Mouse (Mus musculus) skeletal muscle tissue, adult 2 months (tissue): Measurements from ENCODE around the gene H3f3a.

Source experiments
- DNase-seq: peaks from one replicate; pipeline ENCODE4 v3.0.0-alpha.2; 2012; ENCODE audit warnings: low read depth, low spot score

H3f3a gene

DNA sequence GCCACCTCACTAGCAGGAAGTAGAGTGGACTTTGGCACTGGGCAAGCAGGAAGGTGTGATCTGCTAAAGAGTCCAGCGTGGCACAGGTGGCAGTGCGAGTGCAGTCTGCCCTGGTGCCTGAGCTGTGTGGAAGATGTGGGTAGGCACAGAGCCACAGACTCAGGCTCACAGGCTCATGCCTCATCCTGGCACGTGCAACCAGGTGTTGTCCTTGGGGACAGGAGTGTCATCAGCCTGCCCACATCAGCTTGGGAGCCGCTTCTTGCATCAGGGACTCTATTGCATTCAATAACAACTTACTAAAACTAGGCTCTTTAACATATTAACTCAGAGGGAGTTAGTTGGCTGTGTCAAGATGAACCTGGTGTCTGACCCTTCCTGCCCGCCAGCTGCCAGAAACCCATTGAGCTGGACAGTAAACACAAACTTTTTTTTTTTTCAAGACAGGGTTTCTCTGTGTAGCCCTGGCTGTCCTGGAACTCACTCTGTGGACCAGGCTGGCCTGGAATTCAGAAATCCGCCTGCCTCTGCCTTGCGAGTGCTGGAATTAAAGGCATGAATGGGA is 55.7 kb downstream of the H3f3a start:
- DNase-seq: no peak

- no peak for DNase-seq
Measured at GRCm38 (mm10) chr1:180757252-180757955, 56.3 kb downstream of the H3f3a start.

- no peak for DNase-seq
Measured at GRCm38 (mm10) chr1:180756711-180757110, 57.0 kb downstream of the H3f3a start.

- DNase-seq: no peak
Measured at GRCm38 (mm10) chr1:180754376-180754775, 59.4 kb downstream of the H3f3a start.

GRCm38 (mm10) chr1:180752115-180752514 is 61.6 kb downstream of the H3f3a start:
- DNase-seq: no peak
